Mouse (Mus musculus) small intestine, adult 2 months (tissue): ENCODE data around the gene Man1a.

Experiments
- CTCF ChIP-seq: fragments of 200-500 bp; IDR thresholded peaks from 2 replicates; pipeline ENCODE4 v1.5.1; 2012; ENCODE audit warnings: low read depth, mild to moderate bottlenecking, control low read depth, inconsistent platforms, low read length, moderate library complexity, mixed read lengths; ENCODE audit not compliant: insufficient replicate concordance, insufficient read length; ENCODE audit errors: extremely low read depth
- POLR2A ChIP-seq: fragments of 200-500 bp; IDR thresholded peaks from 2 replicates; pipeline ENCODE4 v1.6.1; 2012; ENCODE audit warnings: low read depth, mild to moderate bottlenecking, control low read depth, inconsistent platforms, low read length, moderate library complexity

GRCm38 (mm10) chr10:54039754-54040153 is 36.7 kb downstream of the Man1a start:
- no peak for TF ChIP-seq CTCF
- no peak for TF ChIP-seq POLR2A
